Mouse (Mus musculus) heart, embryonic 11.5 days (tissue): Measurements from ENCODE around the gene Sox14. TPM values are rescaled to one million over a fixed set of nuclear protein-coding genes. Genes with fewer than 3 reads are reported as not detected.

ENCODE experiments used
- ATAC-seq: fragments of 200-750 bp; cut with Nextera tagmentation; replicated peaks from 2 replicates; pipeline ENCODE4 v1.8.0; 2017; ENCODE audit warnings: moderate library complexity; ENCODE audit not compliant: insufficient number of reproducible peaks, low FRiP score, low TSS enrichment
- H3K27ac ChIP-seq: fragments of 300-500 bp; sonication (generic); 2 replicates; pipeline ENCODE4 v1.5.1; 2014; ENCODE audit warnings: mild to moderate bottlenecking, low read depth, low read length
- H3K27me3 ChIP-seq: fragments of 300-500 bp; sonication (generic); 2 replicates; pipeline ENCODE4 v1.6.1; 2014; ENCODE audit warnings: mild to moderate bottlenecking, low read length, mixed read lengths; ENCODE audit not compliant: control insufficient read depth, insufficient read depth
- H3K36me3 ChIP-seq: fragments of 300-500 bp; sonication (generic); 2 replicates; pipeline ENCODE4 v1.6.1; 2014; ENCODE audit warnings: mild to moderate bottlenecking, low read length, moderate library complexity, mixed read lengths; ENCODE audit not compliant: control insufficient read depth, insufficient read depth
- H3K4me1 ChIP-seq: fragments of 300-500 bp; sonication (generic); 2 replicates; pipeline ENCODE4 v1.6.1; 2014; ENCODE audit warnings: low read length; ENCODE audit not compliant: control insufficient read depth, insufficient read depth
- H3K4me2 ChIP-seq: fragments of 300-500 bp; sonication (generic); 2 replicates; pipeline ENCODE4 v1.6.1; 2014; ENCODE audit warnings: mild to moderate bottlenecking, moderate library complexity
- H3K4me3 ChIP-seq: fragments of 300-500 bp; sonication (generic); 2 replicates; pipeline ENCODE4 v1.5.1; 2014; ENCODE audit warnings: low read depth, low read length
- H3K9ac ChIP-seq: fragments of 300-500 bp; sonication (generic); 2 replicates; pipeline ENCODE4 v1.6.1; 2014; ENCODE audit warnings: mild to moderate bottlenecking, low read depth, low read length, moderate library complexity
- H3K9me3 ChIP-seq: fragments of 300-500 bp; sonication (generic); replicated peaks from 2 replicates; pipeline ENCODE4 v1.6.1; 2016; ENCODE audit warnings: low read length; ENCODE audit not compliant: control insufficient read depth
- WGBS: fragments of 180-500 bp; shearing (Covaris S2); extraction: QIAGEN DNeasy Blood & Tissue Kit; methylation state at CpG from one replicate; pipeline ENCODE4 v1.1.7; 2014; ENCODE audit not compliant: insufficient replicate concordance; 5-methylcytosine and 5-hydroxymethylcytosine counted together
- polyA plus RNA-seq: library from polyadenylated mRNA; unstranded; fragments of >200 nt; fragmentation: Nextera tagmentation; extraction: Ambion mirVana; gene quantifications from 2 replicates; pipeline ENCODE4 v1.2.1, GENCODE M21; 2014

Sox14 gene
- polyA plus RNA-seq, 1 experiment from 2014 or later = not detected

DNA sequence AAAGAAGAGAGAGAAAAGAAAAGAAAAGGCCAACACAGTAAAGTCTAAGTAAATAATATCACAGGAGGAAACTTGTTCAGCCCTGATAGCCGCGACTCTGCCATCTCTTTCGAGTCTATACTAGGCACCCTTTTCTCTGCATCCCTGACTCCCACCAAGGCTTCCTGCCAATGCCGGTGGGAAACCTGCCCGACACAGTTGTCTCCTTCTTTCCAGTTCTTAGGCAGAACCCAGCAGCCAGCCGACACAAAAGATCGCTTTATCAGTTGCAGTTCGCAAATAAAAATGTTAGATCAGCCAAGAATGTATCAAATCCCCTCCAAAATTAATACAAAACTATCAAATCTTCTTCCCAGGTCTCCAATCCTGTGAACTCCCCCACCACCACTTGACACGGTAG is 13.0 kb downstream of the Sox14 start:
- peaks cover 43% of the 10 kb centered on the region for H3K27me3 ChIP-seq
- H3K9me3 ChIP-seq = no peaks in the 10 kb centered on the region
- no peak overlapping the region for H3K4me2 ChIP-seq
- no peak overlapping the region for H3K9ac ChIP-seq
- H3K4me1 ChIP-seq = no peaks in the 10 kb centered on the region
- no peak overlapping the region for H3K4me3 ChIP-seq
- no peak for ATAC-seq
- WGBS = 81% methylated on average over 9 of the region's 9 CpGs
- no peaks in the 10 kb centered on the region for H3K36me3 ChIP-seq
- no peak overlapping the region for H3K27ac ChIP-seq

DNA sequence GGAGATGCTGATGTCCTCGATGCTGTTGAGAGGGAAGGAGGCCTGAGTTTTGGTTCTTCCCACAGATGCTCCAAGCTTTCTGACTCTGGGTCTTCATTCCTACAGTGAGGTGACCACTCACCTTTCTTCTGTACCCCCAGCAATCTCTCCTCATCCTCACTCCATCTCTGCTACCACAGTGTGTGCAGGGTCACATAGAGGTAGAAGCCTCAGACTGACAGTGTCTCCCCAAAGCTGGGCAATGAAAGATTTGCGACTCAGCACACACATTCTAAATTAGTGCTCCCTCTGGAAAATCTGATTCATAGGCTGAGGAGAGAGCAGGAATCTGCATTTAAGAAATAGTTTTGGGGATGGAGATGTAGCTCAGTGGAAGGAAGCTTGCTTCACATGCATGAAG is 21.5 kb downstream of the Sox14 start:
- Histone ChIP-seq H3K27me3 (peaks cover 19% of the 10 kb centered on the region), H3K9ac (no peak overlapping the region), H3K27ac (no peak overlapping the region), H3K9me3 (no peaks in the 10 kb centered on the region), H3K36me3 (no peaks in the 10 kb centered on the region), H3K4me2 (no peak overlapping the region), H3K4me3 (no peak overlapping the region), H3K4me1 (no peaks in the 10 kb centered on the region)
- no peak for ATAC-seq
- WGBS = 73% methylated on average over 2 of the region's 2 CpGs

GRCm38 (mm10) chr9:99853356-99853755 is 22.6 kb downstream of the Sox14 start:
- H3K36me3 ChIP-seq = no peaks in the 10 kb centered on the region
- ATAC-seq = no peak
- 54% methylated on average over 11 of the region's 11 CpGs for WGBS
- no peaks in the 10 kb centered on the region for H3K4me1 ChIP-seq
- H3K9me3 ChIP-seq = no peaks in the 10 kb centered on the region
- H3K9ac ChIP-seq = no peak overlapping the region
- H3K4me3 ChIP-seq = no peak overlapping the region
- H3K27ac ChIP-seq = no peak overlapping the region
- peaks cover 17% of the 10 kb centered on the region for H3K27me3 ChIP-seq
- H3K4me2 ChIP-seq = no peak overlapping the region

- Histone ChIP-seq H3K4me2 (no peak overlapping the region), H3K27me3 (peaks cover 11% of the 10 kb centered on the region), H3K4me1 (no peaks in the 10 kb centered on the region), H3K36me3 (no peaks in the 10 kb centered on the region), H3K4me3 (no peak overlapping the region), H3K9ac (no peak overlapping the region), H3K9me3 (no peaks in the 10 kb centered on the region), H3K27ac (no peak overlapping the region)
- WGBS = 82% methylated on average over 7 of the region's 7 CpGs
- ATAC-seq = no peak
Observed at GRCm38 (mm10) chr9:99850354-99850753, 25.6 kb downstream of the Sox14 start.

- Histone ChIP-seq H3K27me3 (peaks cover 4% of the 10 kb centered on the region), H3K36me3 (no peaks in the 10 kb centered on the region), H3K9ac (no peak overlapping the region), H3K9me3 (no peaks in the 10 kb centered on the region), H3K4me3 (no peak overlapping the region), H3K4me2 (no peak overlapping the region), H3K4me1 (no peaks in the 10 kb centered on the region), H3K27ac (no peak overlapping the region)
- WGBS = 55% methylated on average over 8 of the region's 8 CpGs
- ATAC-seq = no peak
Observed at GRCm38 (mm10) chr9:99848327-99848726, 27.6 kb downstream of the Sox14 start.

- Histone ChIP-seq H3K27me3 (peaks cover 3% of the 10 kb centered on the region; the same call in 1 of the 2 replicates), H3K9ac (no peak overlapping the region), H3K4me3 (no peak overlapping the region), H3K36me3 (no peaks in the 10 kb centered on the region), H3K27ac (no peak overlapping the region), H3K4me2 (no peak overlapping the region), H3K9me3 (no peaks in the 10 kb centered on the region), H3K4me1 (no peaks in the 10 kb centered on the region)
- no peak for ATAC-seq
- WGBS = under 1% methylated on average over 4 of the region's 4 CpGs
Observed at GRCm38 (mm10) chr9:99846820-99847219, 29.1 kb downstream of the Sox14 start.

GRCm38 (mm10) chr9:99839367-99839766 is 36.6 kb downstream of the Sox14 start:
- Histone ChIP-seq H3K9me3 (no peaks in the 10 kb centered on the region), H3K27ac (no peak overlapping the region), H3K27me3 (no peaks in the 10 kb centered on the region), H3K4me1 (no peaks in the 10 kb centered on the region), H3K36me3 (no peaks in the 10 kb centered on the region), H3K4me3 (no peak overlapping the region), H3K4me2 (no peak overlapping the region), H3K9ac (no peak overlapping the region)
- WGBS = 81% methylated on average over 3 of the region's 3 CpGs
- ATAC-seq = no peak

GRCm38 (mm10) chr9:99838877-99839276 is 37.1 kb downstream of the Sox14 start:
- WGBS = 66% methylated on average over 7 of the region's 7 CpGs
- Histone ChIP-seq H3K4me2 (no peak overlapping the region), H3K9me3 (no peaks in the 10 kb centered on the region), H3K36me3 (no peaks in the 10 kb centered on the region), H3K27ac (no peak overlapping the region), H3K4me1 (no peaks in the 10 kb centered on the region), H3K9ac (no peak overlapping the region), H3K4me3 (no peak overlapping the region), H3K27me3 (no peaks in the 10 kb centered on the region)
- no peak for ATAC-seq

DNA sequence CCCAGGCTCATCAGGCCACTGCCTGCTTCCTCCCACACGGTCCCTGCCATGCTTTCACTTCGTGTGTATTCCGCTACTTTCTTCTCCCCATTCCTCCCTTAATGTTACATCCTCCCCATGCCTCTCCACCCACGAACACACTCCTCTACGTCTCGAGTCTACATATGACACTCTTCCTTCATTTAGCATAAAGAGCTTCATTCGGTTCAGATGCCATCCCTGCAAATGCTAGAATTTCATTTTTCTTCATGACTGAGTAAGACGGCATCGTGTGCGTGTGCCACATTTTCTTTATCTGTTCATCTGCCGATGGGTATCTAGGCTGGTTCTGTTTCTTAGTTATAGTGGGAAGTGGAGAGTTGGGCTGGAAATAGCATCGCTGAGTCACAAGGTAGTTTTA is 39.3 kb downstream of the Sox14 start:
- Histone ChIP-seq H3K36me3 (no peaks in the 10 kb centered on the region), H3K4me2 (no peak overlapping the region), H3K4me3 (no peak overlapping the region), H3K27ac (no peak overlapping the region), H3K4me1 (no peaks in the 10 kb centered on the region), H3K9me3 (no peaks in the 10 kb centered on the region), H3K9ac (no peak overlapping the region), H3K27me3 (no peaks in the 10 kb centered on the region)
- ATAC-seq = no peak
- WGBS = 85% methylated on average over 12 of the region's 12 CpGs
